Mouse (Mus musculus): Measurements from ENCODE around the gene Mpp3. TPM values are rescaled to one million over a fixed set of nuclear protein-coding genes. Genes with fewer than 3 reads are reported as not detected.

Gene Mpp3
- polyA plus RNA-seq, 1 experiment from 2014 or later, result 23.3 TPM

- Histone ChIP-seq H3K36me3 (ENCODE audit: control insufficient read depth, insufficient read depth, low read length) (no peaks in the 10 kb centered on the region), H3K4me3 (ENCODE audit: low read depth, low read length) (no peak overlapping the region), H3K27ac (ENCODE audit: low read depth, low read length) (no peak overlapping the region), H3K4me1 (replicated peaks; ENCODE audit: control insufficient read depth, insufficient read depth, low read length) (no peaks in the 10 kb centered on the region), H3K9ac (ENCODE audit: low read depth, low read length) (no peak overlapping the region), H3K9me3 (ENCODE audit: control insufficient read depth, low read length) (no peaks in the 10 kb centered on the region), H3K27me3 (ENCODE audit: control insufficient read depth, insufficient read depth, low read length) (no peaks in the 10 kb centered on the region), H3K4me2 (replicated peaks; ENCODE audit: low read depth, low read length) (no peak overlapping the region)
- DNase-seq (ENCODE audit: low spot score) (no peak), ATAC-seq (ENCODE audit: low FRiP score) (no peak)
- 86% methylated on average over 6 of the region's 6 CpGs for WGBS
These were observed 15.1 kb upstream of the Mpp3 start for GRCm38 (mm10) chr11:102043381-102043780.

GRCm38 (mm10) chr11:102042971-102043370 lies 14.7 kb upstream of the Mpp3 start:
- Histone ChIP-seq H3K27me3 (ENCODE audit: control insufficient read depth, insufficient read depth, low read length) (no peaks in the 10 kb centered on the region), H3K4me3 (ENCODE audit: low read depth, low read length) (no peak overlapping the region), H3K27ac (ENCODE audit: low read depth, low read length) (no peak overlapping the region), H3K9me3 (ENCODE audit: control insufficient read depth, low read length) (no peaks in the 10 kb centered on the region), H3K9ac (ENCODE audit: low read depth, low read length) (no peak overlapping the region), H3K36me3 (ENCODE audit: control insufficient read depth, insufficient read depth, low read length) (no peaks in the 10 kb centered on the region), H3K4me1 (replicated peaks; ENCODE audit: control insufficient read depth, insufficient read depth, low read length) (no peaks in the 10 kb centered on the region), H3K4me2 (replicated peaks; ENCODE audit: low read depth, low read length) (no peak overlapping the region)
- 93% methylated on average over 13 of the region's 14 CpGs for WGBS
- no peak for ATAC-seq (ENCODE audit: low FRiP score)
- DNase-seq (ENCODE audit: low spot score), result no peak

- no peaks in the 10 kb centered on the region for H3K9me3 ChIP-seq (ENCODE audit: control insufficient read depth, low read length)
- no peak within 1 kb of the TSS for H3K4me2 ChIP-seq (replicated peaks; ENCODE audit: low read depth, low read length)
- WGBS, result 57% methylated on average over 5 of the region's 5 CpGs
- no peak within 1 kb of the TSS for H3K4me3 ChIP-seq (ENCODE audit: low read depth, low read length)
- no peak for DNase-seq (ENCODE audit: low spot score)
- no peaks in the 10 kb centered on the region for H3K4me1 ChIP-seq (replicated peaks; ENCODE audit: control insufficient read depth, insufficient read depth, low read length)
- no peak within 1 kb of the TSS for H3K27ac ChIP-seq (ENCODE audit: low read depth, low read length)
- no peaks in the 10 kb centered on the region for H3K36me3 ChIP-seq (ENCODE audit: control insufficient read depth, insufficient read depth, low read length)
- no peak within 1 kb of the TSS for H3K9ac ChIP-seq (ENCODE audit: low read depth, low read length)
- no peaks in the 10 kb centered on the region for H3K27me3 ChIP-seq (ENCODE audit: control insufficient read depth, insufficient read depth, low read length)
- no peak for ATAC-seq (ENCODE audit: low FRiP score)
These were observed 13.2 kb upstream of the Mpp3 start, which contains the start of gene Cd300lg for GRCm38 (mm10) chr11:102041350-102041949. TSS of gene Cd300lg (plus strand) at chr11:102041509.

GRCm38 (mm10) chr11:102040646-102041045 lies 12.4 kb upstream of the Mpp3 start:
- no peak overlapping the region for H3K27ac ChIP-seq (ENCODE audit: low read depth, low read length)
- no peaks in the 10 kb centered on the region for H3K27me3 ChIP-seq (ENCODE audit: control insufficient read depth, insufficient read depth, low read length)
- no peak overlapping the region for H3K9ac ChIP-seq (ENCODE audit: low read depth, low read length)
- WGBS, result 65% methylated on average over 4 of the region's 4 CpGs
- H3K9me3 ChIP-seq (ENCODE audit: control insufficient read depth, low read length), result no peaks in the 10 kb centered on the region
- no peak overlapping the region for H3K4me2 ChIP-seq (replicated peaks; ENCODE audit: low read depth, low read length)
- peak; percentile 23 for DNase-seq (ENCODE audit: low spot score)
- H3K4me3 ChIP-seq (ENCODE audit: low read depth, low read length), result no peak overlapping the region
- ATAC-seq (ENCODE audit: low FRiP score), result no peak
- no peaks in the 10 kb centered on the region for H3K4me1 ChIP-seq (replicated peaks; ENCODE audit: control insufficient read depth, insufficient read depth, low read length)
- no peaks in the 10 kb centered on the region for H3K36me3 ChIP-seq (ENCODE audit: control insufficient read depth, insufficient read depth, low read length)

GRCm38 (mm10) chr11:102040138-102040524 lies 11.9 kb upstream of the Mpp3 start:
- no peak overlapping the region for H3K4me2 ChIP-seq (replicated peaks; ENCODE audit: low read depth, low read length)
- no peak overlapping the region for H3K27ac ChIP-seq (ENCODE audit: low read depth, low read length)
- WGBS, result under 1% methylated on average over 9 of the region's 9 CpGs
- DNase-seq (ENCODE audit: low spot score) (peak; percentile 96), ATAC-seq (ENCODE audit: low FRiP score) (peak; percentile 86)
- H3K27me3 ChIP-seq (ENCODE audit: control insufficient read depth, insufficient read depth, low read length), result no peaks in the 10 kb centered on the region
- H3K36me3 ChIP-seq (ENCODE audit: control insufficient read depth, insufficient read depth, low read length), result no peaks in the 10 kb centered on the region
- no peaks in the 10 kb centered on the region for H3K9me3 ChIP-seq (ENCODE audit: control insufficient read depth, low read length)
- no peak overlapping the region for H3K4me3 ChIP-seq (ENCODE audit: low read depth, low read length)
- no peaks in the 10 kb centered on the region for H3K4me1 ChIP-seq (replicated peaks; ENCODE audit: control insufficient read depth, insufficient read depth, low read length)
- H3K9ac ChIP-seq (ENCODE audit: low read depth, low read length), result no peak overlapping the region

GRCm38 (mm10) chr11:102039487-102040137 lies 11.4 kb upstream of the Mpp3 start:
- DNase-seq (ENCODE audit: low spot score) (no peak), ATAC-seq (ENCODE audit: low FRiP score) (0 out of 2 replicates have a peak, but pooled peaks have one; percentile 12)
- H3K4me1 ChIP-seq (replicated peaks; ENCODE audit: control insufficient read depth, insufficient read depth, low read length), result no peaks in the 10 kb centered on the region
- H3K27me3 ChIP-seq (ENCODE audit: control insufficient read depth, insufficient read depth, low read length), result no peaks in the 10 kb centered on the region
- H3K9me3 ChIP-seq (ENCODE audit: control insufficient read depth, low read length), result no peaks in the 10 kb centered on the region
- H3K9ac ChIP-seq (ENCODE audit: low read depth, low read length), result no peak overlapping the region
- no peak overlapping the region for H3K4me2 ChIP-seq (replicated peaks; ENCODE audit: low read depth, low read length)
- H3K4me3 ChIP-seq (ENCODE audit: low read depth, low read length), result no peak overlapping the region
- no peaks in the 10 kb centered on the region for H3K36me3 ChIP-seq (ENCODE audit: control insufficient read depth, insufficient read depth, low read length)
- WGBS, result 54% methylated on average over 13 of the region's 13 CpGs
- H3K27ac ChIP-seq (ENCODE audit: low read depth, low read length), result no peak overlapping the region

GRCm38 (mm10) chr11:102037789-102038188 lies 9.5 kb upstream of the Mpp3 start:
- no peak overlapping the region for H3K4me3 ChIP-seq (ENCODE audit: low read depth, low read length)
- ATAC-seq (ENCODE audit: low FRiP score), result no peak
- H3K36me3 ChIP-seq (ENCODE audit: control insufficient read depth, insufficient read depth, low read length), result no peaks in the 10 kb centered on the region
- no peak overlapping the region for H3K9ac ChIP-seq (ENCODE audit: low read depth, low read length)
- H3K9me3 ChIP-seq (ENCODE audit: control insufficient read depth, low read length), result no peaks in the 10 kb centered on the region
- DNase-seq (ENCODE audit: low spot score), result no peak
- no peaks in the 10 kb centered on the region for H3K4me1 ChIP-seq (replicated peaks; ENCODE audit: control insufficient read depth, insufficient read depth, low read length)
- WGBS, result 75% methylated on average over 6 of the region's 6 CpGs
- H3K4me2 ChIP-seq (replicated peaks; ENCODE audit: low read depth, low read length), result no peak overlapping the region
- H3K27me3 ChIP-seq (ENCODE audit: control insufficient read depth, insufficient read depth, low read length), result no peaks in the 10 kb centered on the region
- no peak overlapping the region for H3K27ac ChIP-seq (ENCODE audit: low read depth, low read length)

- DNase-seq (ENCODE audit: low spot score) (no peak), ATAC-seq (ENCODE audit: low FRiP score) (no peak)
- H3K27me3 ChIP-seq (ENCODE audit: control insufficient read depth, insufficient read depth, low read length), result no peaks in the 10 kb centered on the region
- no peak overlapping the region for H3K4me3 ChIP-seq (ENCODE audit: low read depth, low read length)
- H3K4me1 ChIP-seq (replicated peaks; ENCODE audit: control insufficient read depth, insufficient read depth, low read length), result no peaks in the 10 kb centered on the region
- H3K9ac ChIP-seq (ENCODE audit: low read depth, low read length), result no peak overlapping the region
- 87% methylated on average over 7 of the region's 7 CpGs for WGBS
- no peaks in the 10 kb centered on the region for H3K9me3 ChIP-seq (ENCODE audit: control insufficient read depth, low read length)
- H3K4me2 ChIP-seq (replicated peaks; ENCODE audit: low read depth, low read length), result no peak overlapping the region
- no peak overlapping the region for H3K27ac ChIP-seq (ENCODE audit: low read depth, low read length)
- no peaks in the 10 kb centered on the region for H3K36me3 ChIP-seq (ENCODE audit: control insufficient read depth, insufficient read depth, low read length)
These were observed 8.1 kb upstream of the Mpp3 start for GRCm38 (mm10) chr11:102036336-102036735.

GRCm38 (mm10) chr11:102035456-102035960 lies 7.2 kb upstream of the Mpp3 start:
- Histone ChIP-seq H3K27me3 (ENCODE audit: control insufficient read depth, insufficient read depth, low read length) (no peaks in the 10 kb centered on the region), H3K9ac (ENCODE audit: low read depth, low read length) (no peak overlapping the region), H3K9me3 (ENCODE audit: control insufficient read depth, low read length) (no peaks in the 10 kb centered on the region), H3K4me2 (replicated peaks; ENCODE audit: low read depth, low read length) (no peak overlapping the region), H3K4me3 (ENCODE audit: low read depth, low read length) (no peak overlapping the region), H3K36me3 (ENCODE audit: control insufficient read depth, insufficient read depth, low read length) (no peaks in the 10 kb centered on the region), H3K27ac (ENCODE audit: low read depth, low read length) (no peak overlapping the region), H3K4me1 (replicated peaks; ENCODE audit: control insufficient read depth, insufficient read depth, low read length) (no peaks in the 10 kb centered on the region)
- WGBS, result 74% methylated on average over 5 of the region's 5 CpGs
- no peak for ATAC-seq (ENCODE audit: low FRiP score)
- no peak for DNase-seq (ENCODE audit: low spot score)
